Mouse (Mus musculus) heart, postnatal 36 days (tissue): ENCODE measurements around the gene Eif2b3. TPM values are rescaled to one million over a fixed set of nuclear protein-coding genes. Genes with fewer than 3 reads are reported as not detected.

Source experiments
- DNase-seq, 2 experiments: peaks; one replicate each; pipeline ENCODE4 v3.0.0; 2021 to 2022
- intact Hi-C: fragments of 180-260 bp; cut with DNase I; formaldehyde crosslinking; loops from one replicate; pipeline ENCODE4 v1.15.1; 2025
- total RNA-seq, 2 experiments: library from RNA; stranded (reverse); gene quantifications; 2 replicates each; pipeline ENCODE4 v1.2.3; 2021

Gene Eif2b3
- total RNA-seq, 2 experiments from 2014 or later: 15.5 to 18.9 TPM

GRCm38 (mm10) chr4:117087948-117088640 lies 68.9 kb downstream of the Eif2b3 start:
- intact Hi-C loops: no loop called here
- DNase-seq: no peak

GRCm38 (mm10) chr4:117090586-117090985 lies 71.4 kb downstream of the Eif2b3 start:
- DNase-seq: no peak
- intact Hi-C loops: no loop called here

GRCm38 (mm10) chr4:117094626-117095361 lies 75.6 kb downstream of the Eif2b3 start:
- intact Hi-C loops: no loop called here

GRCm38 (mm10) chr4:117095551-117096452 lies 76.6 kb downstream of the Eif2b3 start, which contains the start of gene Ptch2:
Ptch2 (plus strand) TSS chr4:117096075.
- intact Hi-C loops: no loop called here
- peak; percentile 73 to 76 for DNase-seq

More at GRCm38 (mm10) chr4:117094626-117095361, 75.6 kb downstream of the Eif2b3 start:
- no peak for DNase-seq

GRCm38 (mm10) chr4:117096666-117097065 lies 77.5 kb downstream of the Eif2b3 start:
- intact Hi-C loops: no loop called here
- DNase-seq: peak; percentile 22 to 34

GRCm38 (mm10) chr4:117097969-117098763 lies 79.0 kb downstream of the Eif2b3 start:
- intact Hi-C loops: no loop called here
- peak in 1 of 2 experiments; percentile 8 for DNase-seq

- intact Hi-C loops: no loop called here
- no peak for DNase-seq
Measured at GRCm38 (mm10) chr4:117098764-117099036, 79.5 kb downstream of the Eif2b3 start.

GRCm38 (mm10) chr4:117100036-117100435 lies 80.8 kb downstream of the Eif2b3 start:
- no peak for DNase-seq
- intact Hi-C loops: loop anchor here (2.0 kb wide), 1 partner anchor 39 kb away; no protein-coding TSS in a partner anchor

GRCm38 (mm10) chr4:117101218-117101617 lies 82.0 kb downstream of the Eif2b3 start:
- DNase-seq: peak; percentile 25 to 53
- intact Hi-C loops: loop anchor here (2.0 kb wide), 1 partner anchor 38 kb away; no protein-coding TSS in a partner anchor

GRCm38 (mm10) chr4:117104672-117105071 lies 85.5 kb downstream of the Eif2b3 start:
- no peak for DNase-seq
- intact Hi-C loops: no loop called here

- intact Hi-C loops: no loop called here
- no peak for DNase-seq
Measured at GRCm38 (mm10) chr4:117105127-117105526, 85.9 kb downstream of the Eif2b3 start.

GRCm38 (mm10) chr4:117107813-117108523 lies 88.8 kb downstream of the Eif2b3 start:
- DNase-seq: no peak
- intact Hi-C loops: no loop called here

- intact Hi-C loops: no loop called here
- no peak for DNase-seq
Measured at GRCm38 (mm10) chr4:117108524-117108849, 89.3 kb downstream of the Eif2b3 start.

- no peak for DNase-seq
- intact Hi-C loops: no loop called here
Measured at GRCm38 (mm10) chr4:117109330-117109729, 90.1 kb downstream of the Eif2b3 start.

GRCm38 (mm10) chr4:117110249-117110648 lies 91.0 kb downstream of the Eif2b3 start:
- intact Hi-C loops: no loop called here
- no peak for DNase-seq

GRCm38 (mm10) chr4:117110985-117111384 lies 91.8 kb downstream of the Eif2b3 start:
- no peak for DNase-seq
- intact Hi-C loops: no loop called here

GRCm38 (mm10) chr4:117113237-117113636 lies 94.0 kb downstream of the Eif2b3 start:
- intact Hi-C loops: no loop called here
- no peak for DNase-seq

- no peak for DNase-seq
- intact Hi-C loops: no loop called here
Measured at GRCm38 (mm10) chr4:117115592-117115991, 96.4 kb downstream of the Eif2b3 start.

GRCm38 (mm10) chr4:117117931-117118330 lies 98.7 kb downstream of the Eif2b3 start:
- no peak for DNase-seq
- intact Hi-C loops: no loop called here

GRCm38 (mm10) chr4:117119636-117120035 lies 100.4 kb downstream of the Eif2b3 start:
- DNase-seq: no peak
- intact Hi-C loops: loop anchor here (2.0 kb wide), 1 partner anchor 19 kb away; no protein-coding TSS in a partner anchor
